Mouse (Mus musculus) gastrocnemius, adult 18-20 months (tissue): ENCODE measurements around the gene Matn1. TPM values are rescaled to one million over a fixed set of nuclear protein-coding genes. Genes with fewer than 3 reads are reported as not detected.

Source experiments
- DNase-seq: peaks from one replicate; pipeline ENCODE4 v3.0.0; 2021; ENCODE audit warnings: low spot score
- total RNA-seq, 2 experiments: library from RNA; stranded (reverse); gene quantifications; 2 replicates each; pipeline ENCODE4 v1.2.3; 2021

Matn1 gene
- total RNA-seq, 2 experiments from 2014 or later = not detected

GRCm38 (mm10) chr4:130984416-130985182 is 40.4 kb downstream of the Matn1 start:
- no peak for DNase-seq

GRCm38 (mm10) chr4:130987046-130987445 is 42.9 kb downstream of the Matn1 start:
- DNase-seq = no peak

- no peak for DNase-seq
These were observed 44.1 kb downstream of the Matn1 start for GRCm38 (mm10) chr4:130988219-130988839.

GRCm38 (mm10) chr4:130989146-130989545 is 45.0 kb downstream of the Matn1 start:
- no peak for DNase-seq

GRCm38 (mm10) chr4:130990966-130991365 is 46.8 kb downstream of the Matn1 start:
- DNase-seq = no peak

- DNase-seq = no peak
These were observed 50.4 kb downstream of the Matn1 start for GRCm38 (mm10) chr4:130994556-130994955.

GRCm38 (mm10) chr4:130999744-131000527 is 55.8 kb downstream of the Matn1 start:
- no peak for DNase-seq

- DNase-seq = no peak
These were observed 56.5 kb downstream of the Matn1 start for GRCm38 (mm10) chr4:131000614-131001178.

Other genes with a start within 250 kb of the Matn1 start
- gene Sdc3, start 151.8 kb upstream of the Matn1 start, total RNA-seq = 10 to 100 TPM; 10.3 to 10.4 TPM
- gene Laptm5, start 31.3 kb upstream of the Matn1 start, total RNA-seq = 1 to 10 TPM; 2.7 to 6.0 TPM